Mouse (Mus musculus) erythroblast, embryonic 14.5 days (primary cell): ENCODE data around the gene Gnptab. TPM values are rescaled to one million over a fixed set of nuclear protein-coding genes. Genes with fewer than 3 reads are reported as not detected.
"Not testable (repeated sequence)": the region's sequence is repeated elsewhere in the genome, so short reads cannot be mapped to it uniquely, and the experiment has no call there.

Source experiments
- H3K27me3 ChIP-seq: 2 replicates; pipeline ENCODE4 v1.6.1; 2012; ENCODE audit warnings: inconsistent platforms; ENCODE audit not compliant: control insufficient read depth
- H3K36me3 ChIP-seq: 2 replicates; pipeline ENCODE4 v1.6.1; 2012; ENCODE audit warnings: mild to moderate bottlenecking, inconsistent platforms; ENCODE audit not compliant: control insufficient read depth
- H3K4me1 ChIP-seq: 2 replicates; pipeline ENCODE4 v1.6.1; 2012; ENCODE audit warnings: inconsistent platforms; ENCODE audit not compliant: control insufficient read depth
- H3K4me3 ChIP-seq: replicated peaks from 2 replicates; pipeline ENCODE3; 2012; ENCODE audit warnings: moderate library complexity, mild to moderate bottlenecking, inconsistent platforms
- H3K9me3 ChIP-seq: 2 replicates; pipeline ENCODE4 v1.6.1; 2012; ENCODE audit warnings: low read length, inconsistent platforms, mixed read lengths; ENCODE audit not compliant: control insufficient read depth
- GATA1 ChIP-seq: IDR thresholded peaks from 2 replicates; pipeline ENCODE4 v1.6.1; 2012; ENCODE audit warnings: low read length, inconsistent platforms, mixed read lengths
- TAL1 ChIP-seq: IDR thresholded peaks from 3 replicates; pipeline ENCODE4 v1.6.1; 2012; ENCODE audit warnings: low read length, inconsistent platforms, mixed read lengths
- polyA plus RNA-seq: library from polyadenylated mRNA; stranded (reverse); fragments of >175 nt; gene quantifications from 2 replicates; pipeline ENCODE4 v1.2.3, GENCODE M21; 2012

The Gnptab gene
- polyA plus RNA-seq, 1 experiment: 0.08 TPM

DNA sequence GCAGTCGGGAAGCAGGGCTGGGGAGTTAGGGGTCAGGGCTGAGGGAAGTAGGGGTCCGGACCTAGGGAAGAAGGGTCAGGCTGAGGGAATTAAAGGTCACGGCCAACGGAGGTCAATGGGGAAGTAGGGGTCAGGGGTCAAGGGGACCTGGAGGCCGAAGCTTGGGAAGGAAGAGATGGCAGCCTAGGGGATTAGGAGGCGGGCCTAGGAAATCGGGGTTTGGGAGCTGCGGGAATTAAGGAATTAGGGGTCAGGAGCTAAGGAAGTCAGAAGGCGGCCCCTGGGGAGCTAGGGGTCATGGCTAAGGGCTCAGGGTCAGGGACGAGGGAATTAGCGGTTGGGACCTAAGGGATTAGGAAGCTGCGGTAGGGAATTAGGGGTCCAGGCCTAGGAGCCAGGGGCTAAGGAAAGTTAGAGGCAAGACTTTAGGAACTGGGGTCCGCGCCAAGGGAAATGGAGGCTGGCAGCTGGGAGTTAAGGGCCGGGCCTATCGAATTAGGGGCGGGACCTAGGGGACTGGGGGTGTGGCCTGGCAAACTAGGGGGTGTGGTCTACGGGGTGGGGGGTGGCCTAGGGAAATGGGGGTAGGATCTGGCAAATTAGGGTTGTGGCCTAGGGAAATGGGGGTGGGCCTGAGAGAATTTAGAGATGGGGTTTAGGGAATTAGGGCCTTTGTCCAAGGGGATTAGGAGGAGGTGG lies 81.3 kb downstream of the Gnptab start:
- Histone ChIP-seq H3K27me3 (no peaks in the 10 kb centered on the region), H3K4me3 (no peak overlapping the region), H3K4me1 (no peaks in the 10 kb centered on the region), H3K9me3 (peaks cover 8% of the 10 kb centered on the region), H3K36me3 (no peaks in the 10 kb centered on the region)
- TF ChIP-seq GATA1 (no peak), TAL1 (no peak)

DNA sequence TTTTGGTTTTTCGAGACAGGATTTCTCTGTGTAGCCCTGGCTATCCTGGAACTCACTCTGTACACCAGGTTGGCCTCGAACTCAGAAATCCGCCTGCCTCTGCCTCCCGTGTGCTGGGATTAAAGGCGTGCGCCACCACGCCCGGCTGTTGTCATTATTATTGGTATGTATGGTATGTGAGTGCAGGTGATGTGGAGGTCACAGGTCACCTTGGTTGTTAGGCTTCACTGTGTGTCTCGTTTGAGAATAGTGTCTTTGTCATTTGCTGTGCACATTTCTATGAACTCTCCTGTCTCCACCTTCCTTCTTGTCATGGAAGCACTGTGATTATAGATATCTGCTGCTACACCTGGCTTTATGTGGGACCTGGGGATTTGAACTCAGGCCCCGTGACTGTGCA lies 103.9 kb downstream of the Gnptab start:
- H3K4me1 ChIP-seq, H3K4me3 ChIP-seq, H3K9me3 ChIP-seq, H3K27me3 ChIP-seq, H3K36me3 ChIP-seq: not testable (repeated sequence)

DNA sequence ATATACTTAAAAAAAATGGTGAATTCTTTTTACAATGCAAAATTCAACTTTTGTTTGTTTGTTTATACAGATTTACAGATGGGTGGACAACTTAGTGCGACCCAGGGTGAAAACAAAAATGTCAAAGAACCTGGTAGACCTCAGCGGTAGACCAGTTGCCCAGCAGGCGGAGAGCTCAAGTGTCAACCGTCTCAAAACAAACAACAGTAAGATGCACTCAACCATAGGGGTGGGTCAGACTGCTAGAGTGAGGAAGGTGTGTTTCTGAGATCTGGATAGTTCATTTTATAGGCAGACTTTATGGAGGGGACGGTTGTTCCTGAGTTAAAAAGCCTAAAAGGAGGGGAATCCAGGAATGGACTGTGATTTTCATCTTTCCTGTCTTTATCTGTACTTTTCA lies 109.7 kb downstream of the Gnptab start:
- Histone ChIP-seq H3K27me3 (no peaks in the 10 kb centered on the region), H3K4me1 (no peaks in the 10 kb centered on the region), H3K4me3 (no peak overlapping the region), H3K9me3 (no peaks in the 10 kb centered on the region), H3K36me3 (no peaks in the 10 kb centered on the region)
- TF ChIP-seq TAL1: no peak
- no peak for TF ChIP-seq GATA1

DNA sequence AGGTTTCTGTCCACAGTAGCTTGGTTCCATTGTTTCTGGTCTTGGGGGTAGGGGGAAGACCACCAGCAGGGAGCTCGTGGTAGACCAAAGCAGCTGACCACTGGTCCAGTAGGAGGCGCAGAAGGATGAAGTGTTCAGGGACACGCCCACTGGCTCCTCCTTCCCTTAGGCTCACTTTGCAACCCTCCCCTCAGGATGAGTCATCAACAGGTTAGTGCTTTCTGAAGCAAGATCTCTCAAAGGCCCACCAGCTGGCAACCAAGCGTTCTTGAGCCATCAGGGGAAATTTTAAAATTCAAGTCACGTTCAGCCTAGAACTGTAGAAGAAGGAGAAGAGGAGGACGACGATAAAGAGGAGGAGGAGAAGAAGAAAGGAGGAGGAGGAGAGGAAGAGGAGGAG lies 112.7 kb downstream of the Gnptab start:
- Histone ChIP-seq H3K27me3 (no peaks in the 10 kb centered on the region), H3K9me3 (no peaks in the 10 kb centered on the region), H3K4me3 (no peak overlapping the region), H3K4me1 (no peaks in the 10 kb centered on the region), H3K36me3 (no peaks in the 10 kb centered on the region)
- TF ChIP-seq TAL1 (no peak), GATA1 (no peak)

DNA sequence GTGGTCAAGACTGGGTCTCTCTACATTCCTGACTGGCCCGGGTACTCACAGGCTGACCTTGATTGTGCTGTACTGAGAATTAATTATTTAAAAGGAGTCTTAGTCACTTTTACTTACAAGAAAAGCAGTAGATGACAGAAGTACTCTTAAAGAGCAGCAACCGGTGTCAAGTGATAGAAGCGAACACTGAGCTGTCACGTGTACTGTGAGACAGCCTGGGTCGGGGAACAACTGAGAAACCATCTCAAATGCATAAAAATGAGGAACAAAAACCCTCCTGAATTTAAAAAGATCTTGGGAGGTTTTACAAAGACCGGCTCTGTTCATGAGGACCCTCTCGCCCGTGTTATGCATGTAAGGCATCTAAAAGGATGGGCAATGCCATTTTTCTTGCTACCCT lies 113.7 kb downstream of the Gnptab start:
- Histone ChIP-seq H3K9me3 (no peaks in the 10 kb centered on the region), H3K27me3 (no peaks in the 10 kb centered on the region), H3K36me3 (no peaks in the 10 kb centered on the region), H3K4me1 (no peaks in the 10 kb centered on the region), H3K4me3 (no peak overlapping the region)
- no peak for TF ChIP-seq GATA1
- TF ChIP-seq TAL1: no peak

DNA sequence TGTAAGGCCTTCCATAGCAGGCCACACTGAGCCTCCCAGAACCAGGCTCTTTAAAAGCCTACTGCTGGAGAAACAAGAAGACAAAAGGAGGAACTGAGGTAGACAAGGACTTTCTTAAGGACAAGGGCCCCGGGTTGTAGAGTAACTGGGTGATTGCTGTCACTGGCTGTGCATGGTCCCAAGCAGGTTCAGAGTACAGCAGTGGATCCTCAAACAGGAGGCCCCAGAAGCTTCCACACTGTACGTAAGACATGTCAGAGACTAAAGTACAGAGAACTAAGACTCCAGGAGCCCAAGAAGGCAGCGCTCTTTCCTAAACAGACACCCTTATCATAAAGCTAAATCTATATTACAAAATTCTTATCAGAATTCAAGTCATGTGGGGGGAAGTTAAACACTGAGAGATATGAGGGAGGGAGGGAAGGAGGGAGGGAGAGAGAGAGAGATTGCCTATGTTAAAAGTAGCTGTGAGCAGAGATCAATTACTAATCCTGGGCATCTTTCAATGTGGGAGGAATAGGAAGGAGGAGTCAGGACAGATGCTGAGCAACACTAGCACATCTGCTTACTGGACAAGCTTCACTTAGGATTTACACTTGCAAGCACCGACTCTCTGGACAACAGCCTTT lies 116.1 kb downstream of the Gnptab start:
- TF ChIP-seq TAL1 (no peak), GATA1 (no peak)
- no peaks in the 10 kb centered on the region for H3K4me1 ChIP-seq
- H3K9me3 ChIP-seq: no peaks in the 10 kb centered on the region
- no peak overlapping the region for H3K4me3 ChIP-seq
- H3K36me3 ChIP-seq: no peaks in the 10 kb centered on the region
- H3K27me3 ChIP-seq: no peaks in the 10 kb centered on the region

Other genes starting within 250 kb of the Gnptab start
- 0.26 and 0.31 TPM in 2 replicates for gene Parpbp, start 232.2 kb upstream of the Gnptab start, polyA plus RNA-seq
- 0.04 and 0.20 TPM in 2 replicates for gene Nup37, start 232.1 kb upstream of the Gnptab start, polyA plus RNA-seq
- 0.96 and 1.1 TPM in 2 replicates for gene Washc3, start 178.0 kb upstream of the Gnptab start, polyA plus RNA-seq
- not detected in 2 replicates for gene Dram1, start 52 bp upstream of the Gnptab start, polyA plus RNA-seq
- not detected in 2 replicates for gene Sycp3, start 80.4 kb downstream of the Gnptab start, polyA plus RNA-seq
- 0.21 and 0.23 TPM in 2 replicates for gene Chpt1, start 124.9 kb downstream of the Gnptab start, polyA plus RNA-seq
- not detected in 2 replicates for gene Mybpc1, start 226.0 kb downstream of the Gnptab start, polyA plus RNA-seq